ENCODE assay signal across 22 mouse cellular contexts in the genomic region with DNA sequence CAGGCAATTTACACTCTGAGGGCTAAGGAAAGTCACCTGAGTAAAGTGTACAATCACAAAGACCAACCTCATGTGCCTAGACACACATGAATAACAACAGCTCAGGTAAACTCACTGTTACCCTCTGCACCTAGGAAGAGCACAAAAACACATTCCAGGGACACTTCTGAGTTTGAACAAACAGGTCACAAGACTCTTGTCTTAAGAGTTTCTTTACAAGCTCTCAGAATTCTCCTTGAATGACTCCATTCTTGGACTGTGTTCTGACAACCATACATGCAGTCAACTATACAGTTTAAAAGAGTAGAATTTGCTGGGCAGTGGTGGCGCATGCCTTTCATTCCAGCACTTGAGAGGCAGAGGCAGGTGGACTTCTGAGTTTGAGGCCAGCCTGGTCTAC. TPM values are rescaled to one million over a fixed set of nuclear protein-coding genes. Genes with fewer than 3 reads are reported as not detected.
DNase-seq lines count a peak whose midpoint lies in the region; ATAC-seq and TF ChIP-seq lines count a peak whose summit lies in the region.
"Had no signal": no experiment of that assay in that cellular context is flagged by ENCODE, and none has a peak within 500 bp of the region (broad histone marks: within the 10 kb centered on the region; RNA-seq: fewer than 3 reads in every experiment).

No protein-coding gene starts in this region.

- no peaks in the 10 kb centered on the region for H3K9me3 ChIP-seq in lung, postnatal 0 days (ENCODE audit: low read length)
- no peaks in the 10 kb centered on the region for H3K9me3 ChIP-seq in midbrain, embryonic 11.5 days (ENCODE audit: control insufficient read depth, low read length)
- H3K9me3 ChIP-seq in midbrain, embryonic 14.5 days (ENCODE audit: control insufficient read depth, low read length): no peaks in the 10 kb centered on the region
- H3K9me3 ChIP-seq: G1E had no signal

- peak; percentile 89 for TF ChIP-seq EP300 in lung, postnatal 0 days (IDR thresholded peaks at IDR 0.05)

- WGBS in lung, postnatal 0 days: 66% methylated on average over 1 of the region's 1 CpGs
- WGBS in midbrain, embryonic 11.5 days: 100% methylated on average over 1 of the region's 1 CpGs
- WGBS in midbrain, embryonic 14.5 days: 100% methylated on average over 1 of the region's 1 CpGs

- peak; percentile 89 for ATAC-seq in lung, postnatal 0 days
- no peak for ATAC-seq in midbrain, embryonic 11.5 days (ENCODE audit: low FRiP score)
- no peak for ATAC-seq in midbrain, embryonic 14.5 days (ENCODE audit: low FRiP score, low TSS enrichment)
- ATAC-seq: activated CD4-positive, CD25-positive, alpha-beta regulatory T cell, adult 4 months; CD4-positive, CD25-positive, alpha-beta regulatory T cell, adult 4 months; Patski had no signal

- 0 out of 2 replicates have a peak, but pooled peaks cover 4% of the 10 kb centered on the region for H3K36me3 ChIP-seq in lung, postnatal 0 days (ENCODE audit: insufficient read depth, low read length)
- peaks cover 5% of the 10 kb centered on the region; the same call in 1 of the 2 replicates for H3K36me3 ChIP-seq in midbrain, embryonic 11.5 days (ENCODE audit: control insufficient read depth, insufficient read depth, low read length)
- H3K36me3 ChIP-seq in midbrain, embryonic 14.5 days (ENCODE audit: control insufficient read depth, insufficient read depth, low read length): peaks cover 46% of the 10 kb centered on the region

- DNase-seq in lung, postnatal 0 days (ENCODE audit: low spot score): peak; percentile 78
- DNase-seq in lung, postnatal 14 days: no peak
- DNase-seq in lung, postnatal 25 days (ENCODE audit: low spot score): peak; percentile 62
- DNase-seq in lung, postnatal 10 days: no peak
- peak; percentile 46 for DNase-seq in lung, postnatal 36 days
- DNase-seq in lung, postnatal 4 days: no peak
- DNase-seq in midbrain, embryonic 11.5 days (ENCODE audit: low spot score, missing footprints): peak; percentile 73
- DNase-seq in midbrain, embryonic 14.5 days: no peak
- DNase-seq: adrenal gland, adult 2 months; adrenal gland, adult 8-10 months; adrenal gland, postnatal 10 days; adrenal gland, postnatal 14 days; adrenal gland, postnatal 25 days; adrenal gland, postnatal 36 days; B cell, adult 2 months; cerebellum, adult 11 months; cerebellum, adult 11-12 months had no signal

- H3K4me1 ChIP-seq in lung, postnatal 0 days (ENCODE audit: insufficient read depth, low read depth, low read length): no peaks in the 10 kb centered on the region
- H3K4me1 ChIP-seq in midbrain, embryonic 11.5 days (ENCODE audit: control insufficient read depth, insufficient read depth, low read length): no peaks in the 10 kb centered on the region
- no peaks in the 10 kb centered on the region for H3K4me1 ChIP-seq in midbrain, embryonic 14.5 days (ENCODE audit: control insufficient read depth, insufficient read depth, low read length)

- no peak overlapping the region for H3K27ac ChIP-seq in lung, postnatal 0 days (ENCODE audit: low read length)
- no peak overlapping the region for H3K27ac ChIP-seq in midbrain, embryonic 11.5 days (ENCODE audit: low read depth, low read length)
- H3K27ac ChIP-seq in midbrain, embryonic 14.5 days (replicated peaks; ENCODE audit: low read depth, low read length): no peak overlapping the region

- H3K9ac ChIP-seq in lung, postnatal 0 days (replicated peaks; ENCODE audit: low read depth): no peak overlapping the region
- no peak overlapping the region for H3K9ac ChIP-seq in midbrain, embryonic 11.5 days (ENCODE audit: low read length)
- no peak overlapping the region for H3K9ac ChIP-seq in midbrain, embryonic 14.5 days (replicated peaks; ENCODE audit: low read length)

- no peaks in the 10 kb centered on the region for H3K27me3 ChIP-seq in lung, postnatal 0 days (replicated peaks; ENCODE audit: insufficient read depth, low read length)
- no peaks in the 10 kb centered on the region for H3K27me3 ChIP-seq in midbrain, embryonic 11.5 days (ENCODE audit: control insufficient read depth, insufficient read depth, low read length)
- no peaks in the 10 kb centered on the region for H3K27me3 ChIP-seq in midbrain, embryonic 14.5 days (ENCODE audit: control insufficient read depth, insufficient read depth, low read length)
- H3K27me3 ChIP-seq: CH12.LX, Patski had no signal

- TF ChIP-seq CTCF in lung, postnatal 0 days (IDR thresholded peaks at IDR 0.05): no peak

- H3K4me2 ChIP-seq in lung, postnatal 0 days (replicated peaks; ENCODE audit: low read depth, low read length): no peak overlapping the region
- H3K4me2 ChIP-seq in midbrain, embryonic 11.5 days: no peak overlapping the region
- no peak overlapping the region for H3K4me2 ChIP-seq in midbrain, embryonic 14.5 days (ENCODE audit: low read length)

- no peak overlapping the region for H3K4me3 ChIP-seq in lung, postnatal 0 days (ENCODE audit: low read depth, low read length)
- H3K4me3 ChIP-seq in midbrain, embryonic 11.5 days (ENCODE audit: low read depth, low read length): no peak overlapping the region
- H3K4me3 ChIP-seq in midbrain, embryonic 14.5 days (replicated peaks; ENCODE audit: low read depth, low read length): no peak overlapping the region

RNA-seq across cellular contexts. Expression of a gene that starts 14.3 kb away (rescaled TPM):
- polyA plus RNA-seq in lung, postnatal 0 days (2015; fragmentation: Nextera tagmentation; extraction: Ambion mirVana): 8.8 and 12.2 TPM in 2 replicates
- 21.1 and 23.6 TPM in 2 replicates for polyA plus RNA-seq in midbrain, embryonic 11.5 days (2014; fragmentation: Nextera tagmentation; extraction: Ambion mirVana)
- 20.1 and 22.9 TPM in 2 replicates for polyA plus RNA-seq in midbrain, embryonic 14.5 days (2014; fragmentation: Nextera tagmentation; extraction: Ambion mirVana)

RNA-seq across cellular contexts. Expression of a gene that starts 51.4 kb away (rescaled TPM):
- 0.07 and 0.13 TPM in 2 replicates for polyA plus RNA-seq in lung, postnatal 0 days (2015; fragmentation: Nextera tagmentation; extraction: Ambion mirVana)
- polyA plus RNA-seq in midbrain, embryonic 11.5 days (2014; fragmentation: Nextera tagmentation; extraction: Ambion mirVana): 44.9 and 45.9 TPM in 2 replicates
- polyA plus RNA-seq in midbrain, embryonic 14.5 days (2014; fragmentation: Nextera tagmentation; extraction: Ambion mirVana): 10.5 and 19.4 TPM in 2 replicates
- polyA plus RNA-seq: activated CD4-positive, CD25-positive, alpha-beta regulatory T cell, adult 4 months; adrenal gland, adult 2 months; CD4-positive, CD25-positive, alpha-beta regulatory T cell, adult 4 months; G1E; Patski had no signal

Comparison
In these comparisons a context has a peak if more than half of its experiments do, and no peak if none do; other contexts are left out.
1. DNase-seq: peak in lung, postnatal 0 days (single experiment), lung, postnatal 25 days (single experiment), lung, postnatal 36 days (single experiment) and midbrain, embryonic 11.5 days (single experiment); none in lung, postnatal 14 days (single experiment), lung, postnatal 10 days (single experiment), lung, postnatal 4 days (0 of 2) and midbrain, embryonic 14.5 days (single experiment).
2. RNA of a gene that starts 51.4 kb away (polyA plus RNA-seq): 44.9 to 45.9 TPM in midbrain, embryonic 11.5 days and 10.5 to 19.4 TPM in midbrain, embryonic 14.5 days; 0.07 to 0.13 TPM in lung, postnatal 0 days; every median in the first group is over 10 times any median in the second.